Comparison of ENCODE assay signal across 7 mouse cellular contexts in genomic region chr2:27813370-27813769, GRCm38 (mm10).
DNase-seq lines count a peak whose midpoint lies in the region; ATAC-seq and TF ChIP-seq lines count a peak whose summit lies in the region.

No protein-coding gene starts in this region.

- WGBS in midbrain, embryonic 14.5 days = 70% methylated on average over 6 of the region's 6 CpGs
- 80% methylated on average over 6 of the region's 6 CpGs for WGBS in midbrain, embryonic 11.5 days
- 34% methylated on average over 6 of the region's 6 CpGs for WGBS in embryonic facial prominence, embryonic 10.5 days
- WGBS in heart, postnatal 0 days = 18% methylated on average over 6 of the region's 6 CpGs

- no peak overlapping the region for H3K4me3 ChIP-seq in midbrain, embryonic 14.5 days (replicated peaks; ENCODE audit: low read depth, low read length)
- no peak overlapping the region for H3K4me3 ChIP-seq in midbrain, embryonic 11.5 days (ENCODE audit: low read depth, low read length)
- H3K4me3 ChIP-seq in embryonic facial prominence, embryonic 10.5 days = no peak overlapping the region
- no peak overlapping the region for H3K4me3 ChIP-seq in heart, postnatal 0 days (ENCODE audit: low read depth, low read length)

- TF ChIP-seq EP300 in heart, postnatal 0 days (IDR thresholded peaks at IDR 0.05; ENCODE audit: low read depth) = no peak

- no peak for TF ChIP-seq CTCF in heart, postnatal 0 days (IDR thresholded peaks at IDR 0.05; ENCODE audit: low read depth)

- peak; percentile 25 for DNase-seq in midbrain, embryonic 14.5 days
- no peak for DNase-seq in midbrain, embryonic 11.5 days (ENCODE audit: low spot score, missing footprints)
- peak; percentile 71 for DNase-seq in embryonic facial prominence, embryonic 10.5 days (ENCODE audit: low spot score)
- no peak for DNase-seq in heart, postnatal 0 days (ENCODE audit: low spot score)
- DNase-seq in retina, postnatal 7 days (ENCODE audit: low read depth, low spot score) = peak; percentile 5
- DNase-seq in frontal cortex, postnatal 10 days (ENCODE audit: low spot score in 2 of 2) = no peak
- no peak for DNase-seq in layer of hippocampus, postnatal 36 days

- no peaks in the 10 kb centered on the region for H3K9me3 ChIP-seq in midbrain, embryonic 14.5 days (ENCODE audit: control insufficient read depth, low read length)
- H3K9me3 ChIP-seq in midbrain, embryonic 11.5 days (ENCODE audit: control insufficient read depth, low read length) = peaks cover 2% of the 10 kb centered on the region; the same call in 1 of the 2 replicates
- H3K9me3 ChIP-seq in embryonic facial prominence, embryonic 10.5 days = no peaks in the 10 kb centered on the region
- H3K9me3 ChIP-seq in heart, postnatal 0 days (replicated peaks; ENCODE audit: control insufficient read depth, low read length) = no peaks in the 10 kb centered on the region

- no peak overlapping the region for H3K4me2 ChIP-seq in midbrain, embryonic 14.5 days (ENCODE audit: low read length)
- H3K4me2 ChIP-seq in midbrain, embryonic 11.5 days = no peak overlapping the region
- no peak overlapping the region for H3K4me2 ChIP-seq in heart, postnatal 0 days (ENCODE audit: low read depth, low read length)

- no peaks in the 10 kb centered on the region for H3K36me3 ChIP-seq in midbrain, embryonic 14.5 days (ENCODE audit: control insufficient read depth, insufficient read depth, low read length)
- H3K36me3 ChIP-seq in midbrain, embryonic 11.5 days (ENCODE audit: control insufficient read depth, insufficient read depth, low read length) = no peaks in the 10 kb centered on the region
- H3K36me3 ChIP-seq in embryonic facial prominence, embryonic 10.5 days (replicated peaks) = no peaks in the 10 kb centered on the region
- H3K36me3 ChIP-seq in heart, postnatal 0 days (replicated peaks; ENCODE audit: control insufficient read depth, insufficient read depth, low read length) = no peaks in the 10 kb centered on the region

- ATAC-seq in midbrain, embryonic 14.5 days (ENCODE audit: low FRiP score, low TSS enrichment) = no peak
- no peak for ATAC-seq in midbrain, embryonic 11.5 days (ENCODE audit: low FRiP score)
- peak; percentile 49; the same call in 1 of the 2 replicates for ATAC-seq in heart, postnatal 0 days (ENCODE audit: insufficient read depth, low read depth)

- no peak overlapping the region for H3K9ac ChIP-seq in midbrain, embryonic 14.5 days (replicated peaks; ENCODE audit: low read length)
- no peak overlapping the region for H3K9ac ChIP-seq in midbrain, embryonic 11.5 days (ENCODE audit: low read length)
- no peak overlapping the region for H3K9ac ChIP-seq in heart, postnatal 0 days (replicated peaks; ENCODE audit: low read depth, low read length)

- no peaks in the 10 kb centered on the region for H3K27me3 ChIP-seq in midbrain, embryonic 14.5 days (ENCODE audit: control insufficient read depth, insufficient read depth, low read length)
- no peaks in the 10 kb centered on the region for H3K27me3 ChIP-seq in midbrain, embryonic 11.5 days (ENCODE audit: control insufficient read depth, insufficient read depth, low read length)
- no peaks in the 10 kb centered on the region for H3K27me3 ChIP-seq in embryonic facial prominence, embryonic 10.5 days (replicated peaks; ENCODE audit: low read depth, poor library complexity, severe bottlenecking)
- no peaks in the 10 kb centered on the region for H3K27me3 ChIP-seq in heart, postnatal 0 days (ENCODE audit: control insufficient read depth, insufficient read depth, low read length)

- no peak overlapping the region for H3K27ac ChIP-seq in midbrain, embryonic 14.5 days (replicated peaks; ENCODE audit: low read depth, low read length)
- H3K27ac ChIP-seq in midbrain, embryonic 11.5 days (ENCODE audit: low read depth, low read length) = no peak overlapping the region
- peak overlapping the region; percentile 42 for H3K27ac ChIP-seq in embryonic facial prominence, embryonic 10.5 days (replicated peaks)
- peak overlapping the region; percentile 5; the same call in 1 of the 2 replicates for H3K27ac ChIP-seq in heart, postnatal 0 days (ENCODE audit: low read depth)

- no peaks in the 10 kb centered on the region for H3K4me1 ChIP-seq in midbrain, embryonic 14.5 days (ENCODE audit: control insufficient read depth, insufficient read depth, low read length)
- no peaks in the 10 kb centered on the region for H3K4me1 ChIP-seq in midbrain, embryonic 11.5 days (ENCODE audit: control insufficient read depth, insufficient read depth, low read length)
- H3K4me1 ChIP-seq in embryonic facial prominence, embryonic 10.5 days = peaks cover 22% of the 10 kb centered on the region
- H3K4me1 ChIP-seq in heart, postnatal 0 days (ENCODE audit: control insufficient read depth, insufficient read depth) = no peaks in the 10 kb centered on the region

Comparison
In these comparisons a context has a peak if more than half of its experiments do, and no peak if none do; other contexts are left out.
1. DNase-seq: peak in midbrain, embryonic 14.5 days (single experiment), embryonic facial prominence, embryonic 10.5 days (single experiment) and retina, postnatal 7 days (single experiment); none in midbrain, embryonic 11.5 days (single experiment), heart, postnatal 0 days (single experiment), frontal cortex, postnatal 10 days (0 of 2) and layer of hippocampus, postnatal 36 days (0 of 2).
2. H3K27ac ChIP-seq: peak in embryonic facial prominence, embryonic 10.5 days (single experiment) and heart, postnatal 0 days (single experiment); none in midbrain, embryonic 14.5 days (single experiment) and midbrain, embryonic 11.5 days (single experiment).